Mouse (Mus musculus): ENCODE results near the gene 9930111J21Rik2. TPM values are rescaled to one million over a fixed set of nuclear protein-coding genes. Genes with fewer than 3 reads are reported as not detected.
"Not testable (repeated sequence)": the region's sequence is repeated elsewhere in the genome, so short reads cannot be mapped to it uniquely, and the experiment has no call there.

The 9930111J21Rik2 gene
- polyA plus RNA-seq, 1 experiment from 2014 or later: 0.83 TPM

- Histone ChIP-seq H3K4me2 (no peak overlapping the region), H3K4me1 (no peaks in the 10 kb centered on the region), H3K4me3 (no peak overlapping the region), H3K27ac (no peak overlapping the region), H3K9ac (no peak overlapping the region), H3K9me3 (no peaks in the 10 kb centered on the region), H3K27me3 (no peaks in the 10 kb centered on the region), H3K36me3 (no peaks in the 10 kb centered on the region)
- WGBS: 93% methylated on average over 1 of the region's 1 CpGs
- no peak for ATAC-seq (ENCODE audit: insufficient number of reproducible peaks, low FRiP score, low TSS enrichment, low read depth)
These were observed 17.3 kb upstream of the 9930111J21Rik2 start for GRCm38 (mm10) chr11:49068358-49068757.

GRCm38 (mm10) chr11:49063713-49064469 is 12.8 kb upstream of the 9930111J21Rik2 start, which contains the start of gene Tgtp2:
Tgtp2 (minus strand) TSS chr11:49064206.
- not testable (repeated sequence) for H3K4me1 ChIP-seq; H3K4me3 ChIP-seq; H3K9me3 ChIP-seq; H3K27me3 ChIP-seq; H3K4me2 ChIP-seq; ATAC-seq (ENCODE audit: insufficient number of reproducible peaks, low FRiP score, low TSS enrichment, low read depth); H3K36me3 ChIP-seq; H3K27ac ChIP-seq; H3K9ac ChIP-seq
- 74% methylated on average over 5 of the region's 5 CpGs for WGBS

DNA sequence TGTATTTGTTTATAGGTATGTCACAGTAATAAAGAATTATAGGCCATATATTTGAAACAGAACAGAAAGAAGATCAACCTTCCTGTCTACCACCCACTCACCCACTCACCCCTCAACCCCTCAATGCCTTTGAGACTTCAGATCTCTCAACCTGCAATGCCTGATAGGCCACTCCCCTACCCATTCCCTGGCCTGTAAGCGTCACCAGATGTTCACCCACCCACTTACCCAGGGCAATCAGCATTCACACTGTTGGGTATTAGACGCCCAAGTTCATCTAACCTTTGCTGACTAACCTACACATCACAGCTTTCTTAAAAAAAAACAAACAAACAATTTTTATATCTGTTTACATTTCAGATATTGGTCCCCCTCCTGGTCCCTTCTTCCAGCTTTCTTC is 10.8 kb upstream of the 9930111J21Rik2 start:
- not testable (repeated sequence) for ATAC-seq (ENCODE audit: insufficient number of reproducible peaks, low FRiP score, low TSS enrichment, low read depth); H3K4me1 ChIP-seq; H3K4me3 ChIP-seq; H3K9ac ChIP-seq; H3K4me2 ChIP-seq; H3K36me3 ChIP-seq; H3K9me3 ChIP-seq; H3K27me3 ChIP-seq; H3K27ac ChIP-seq
- 63% methylated on average over 2 of the region's 2 CpGs for WGBS

DNA sequence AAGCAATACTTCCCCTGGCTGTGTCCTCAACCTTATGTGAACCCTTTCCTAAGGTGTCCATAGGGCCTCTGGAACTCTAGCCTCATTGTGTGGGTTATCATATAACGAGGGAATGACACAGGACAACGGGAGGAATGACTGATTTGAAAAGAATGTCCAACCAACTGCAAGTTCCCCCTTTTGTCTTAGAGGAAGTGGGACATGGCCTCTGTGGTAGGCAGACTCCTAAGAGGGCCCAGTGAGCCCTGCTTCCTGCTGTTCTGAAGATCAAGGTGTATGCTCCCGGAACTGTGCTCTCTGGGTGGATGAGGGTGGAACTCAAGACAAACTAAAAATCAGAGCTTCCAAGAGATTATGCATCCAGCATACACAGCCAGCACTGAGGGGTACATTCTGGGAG is 9.0 kb upstream of the 9930111J21Rik2 start:
- H3K4me1 ChIP-seq; H3K9ac ChIP-seq; H3K9me3 ChIP-seq; H3K36me3 ChIP-seq; H3K4me2 ChIP-seq; H3K27ac ChIP-seq; H3K27me3 ChIP-seq; H3K4me3 ChIP-seq; ATAC-seq (ENCODE audit: insufficient number of reproducible peaks, low FRiP score, low TSS enrichment, low read depth): not testable (repeated sequence)
- 61% methylated on average over 2 of the region's 3 CpGs for WGBS

- H3K27me3 ChIP-seq; ATAC-seq (ENCODE audit: insufficient number of reproducible peaks, low FRiP score, low TSS enrichment, low read depth); H3K4me1 ChIP-seq; H3K27ac ChIP-seq; H3K36me3 ChIP-seq; H3K9me3 ChIP-seq; H3K4me3 ChIP-seq; H3K9ac ChIP-seq; H3K4me2 ChIP-seq: not testable (repeated sequence)
- no CpG with 5 or more reads among the region's 5 CpGs for WGBS
These were observed 852 bp upstream of the 9930111J21Rik2 start for GRCm38 (mm10) chr11:49051894-49052293.

DNA sequence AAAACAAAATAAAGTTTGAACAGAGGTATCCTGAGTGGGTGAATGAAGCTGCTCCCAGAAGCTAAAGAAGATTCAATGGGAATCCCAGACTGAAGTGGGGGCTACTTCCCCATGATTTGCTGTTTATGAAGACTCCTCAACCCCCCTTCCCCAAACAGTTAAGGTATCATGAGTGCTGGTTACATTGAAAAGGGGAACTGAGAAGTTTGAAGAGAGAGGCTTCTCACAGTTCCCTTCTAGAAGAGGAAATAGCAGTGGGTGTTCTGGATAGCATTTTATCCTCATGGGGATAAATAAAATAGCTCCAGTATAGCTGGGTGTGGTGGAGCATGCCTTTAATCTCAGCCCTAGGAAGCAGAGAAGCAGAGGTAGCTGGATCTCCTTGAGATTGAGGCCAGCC is 978 bp downstream of the 9930111J21Rik2 start:
- H3K4me2 ChIP-seq; H3K9me3 ChIP-seq; H3K4me1 ChIP-seq; H3K36me3 ChIP-seq; ATAC-seq (ENCODE audit: insufficient number of reproducible peaks, low FRiP score, low TSS enrichment, low read depth); H3K4me3 ChIP-seq; H3K9ac ChIP-seq; H3K27me3 ChIP-seq; H3K27ac ChIP-seq: not testable (repeated sequence)

GRCm38 (mm10) chr11:49012074-49012473 is 39.0 kb downstream of the 9930111J21Rik2 start:
- H3K9ac ChIP-seq; H3K4me3 ChIP-seq; H3K27me3 ChIP-seq; H3K9me3 ChIP-seq; H3K4me2 ChIP-seq; H3K4me1 ChIP-seq; H3K27ac ChIP-seq; ATAC-seq (ENCODE audit: insufficient number of reproducible peaks, low FRiP score, low TSS enrichment, low read depth); H3K36me3 ChIP-seq: not testable (repeated sequence)

GRCm38 (mm10) chr11:49006785-49007184 is 44.3 kb downstream of the 9930111J21Rik2 start:
- not testable (repeated sequence) for H3K27me3 ChIP-seq; H3K4me3 ChIP-seq; H3K4me2 ChIP-seq; H3K36me3 ChIP-seq; H3K27ac ChIP-seq; H3K9me3 ChIP-seq; H3K9ac ChIP-seq; ATAC-seq (ENCODE audit: insufficient number of reproducible peaks, low FRiP score, low TSS enrichment, low read depth); H3K4me1 ChIP-seq
- WGBS: 43% methylated on average over 1 of the region's 1 CpGs

DNA sequence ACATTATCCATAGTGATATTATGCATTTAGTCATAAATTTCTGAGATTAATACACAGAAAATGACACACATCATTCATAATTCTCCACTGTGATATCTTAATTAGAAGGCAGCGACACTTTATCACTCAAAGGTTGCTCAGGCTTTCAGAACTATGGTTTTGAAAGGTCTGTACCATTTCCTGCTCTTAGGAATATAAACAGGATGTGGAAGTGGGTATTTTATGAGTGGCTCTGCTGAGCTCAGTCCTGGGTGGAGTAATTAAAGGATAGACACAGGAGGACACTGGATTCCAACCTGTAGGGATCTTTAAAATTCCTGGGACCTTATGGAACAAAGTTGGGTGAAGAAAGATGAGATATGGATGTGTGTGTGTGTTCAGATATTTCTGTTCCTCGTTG is 44.7 kb downstream of the 9930111J21Rik2 start:
- H3K27ac ChIP-seq; H3K27me3 ChIP-seq; H3K4me3 ChIP-seq; H3K36me3 ChIP-seq; H3K4me1 ChIP-seq; H3K4me2 ChIP-seq; ATAC-seq (ENCODE audit: insufficient number of reproducible peaks, low FRiP score, low TSS enrichment, low read depth); H3K9ac ChIP-seq; H3K9me3 ChIP-seq: not testable (repeated sequence)
- 68% methylated on average over 2 of the region's 2 CpGs for WGBS

GRCm38 (mm10) chr11:49000411-49000810 is 50.6 kb downstream of the 9930111J21Rik2 start:
- not testable (repeated sequence) for ATAC-seq (ENCODE audit: insufficient number of reproducible peaks, low FRiP score, low TSS enrichment, low read depth); H3K4me1 ChIP-seq; H3K27me3 ChIP-seq; H3K9me3 ChIP-seq; H3K27ac ChIP-seq; H3K9ac ChIP-seq; H3K4me3 ChIP-seq; H3K36me3 ChIP-seq; H3K4me2 ChIP-seq
- WGBS: 63% methylated on average over 1 of the region's 1 CpGs

DNA sequence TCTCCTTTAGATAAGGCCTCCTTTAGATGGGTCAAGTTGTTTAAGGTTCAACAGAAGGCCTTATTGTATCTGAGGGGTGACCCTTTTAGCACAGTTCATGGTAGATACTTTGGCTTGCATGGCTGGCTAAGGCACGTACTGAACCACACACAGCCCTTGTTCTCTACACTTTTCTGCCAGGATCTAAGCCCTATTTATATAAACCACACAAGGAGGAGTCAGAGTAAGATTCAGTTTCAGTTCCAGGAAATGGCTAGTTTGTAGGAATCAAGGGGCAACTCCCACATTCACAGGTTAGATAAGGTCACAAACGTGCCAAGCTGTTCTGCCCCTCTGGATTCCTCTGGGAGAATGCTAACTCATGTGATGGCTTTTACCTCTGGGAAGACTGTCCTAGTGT is 57.0 kb downstream of the 9930111J21Rik2 start, which contains the start of gene Tgtp1:
Gene Tgtp1 (minus strand): TSS at position 155 of the 400 bp plus-strand sequence.
- 55% methylated on average over 2 of the region's 2 CpGs for WGBS
- H3K27me3 ChIP-seq; H3K9ac ChIP-seq; H3K4me2 ChIP-seq; H3K36me3 ChIP-seq; H3K27ac ChIP-seq; H3K4me1 ChIP-seq; H3K9me3 ChIP-seq; H3K4me3 ChIP-seq; ATAC-seq (ENCODE audit: insufficient number of reproducible peaks, low FRiP score, low TSS enrichment, low read depth): not testable (repeated sequence)

DNA sequence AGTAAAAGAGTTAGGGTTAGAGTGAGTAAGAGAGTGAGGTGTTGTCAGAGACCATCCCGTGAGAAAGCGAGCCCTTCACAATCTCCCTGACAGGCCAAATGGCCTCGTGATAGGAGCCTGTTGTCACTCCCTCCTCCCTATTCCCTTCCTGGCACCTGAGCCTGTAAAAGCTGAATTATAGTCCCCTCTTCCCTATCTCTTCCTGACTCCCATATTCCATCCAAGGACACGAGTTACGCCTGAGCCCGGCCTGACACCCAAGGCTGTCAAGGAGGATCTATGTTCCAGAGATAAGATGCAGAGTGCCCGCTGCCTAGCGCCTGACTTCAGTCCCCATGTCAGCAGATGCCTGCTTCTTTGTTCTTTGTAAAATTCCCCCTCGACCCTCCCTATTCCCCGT is 57.7 kb downstream of the 9930111J21Rik2 start:
- H3K4me1 ChIP-seq; H3K36me3 ChIP-seq; H3K4me2 ChIP-seq; H3K9ac ChIP-seq; H3K4me3 ChIP-seq; ATAC-seq (ENCODE audit: insufficient number of reproducible peaks, low FRiP score, low TSS enrichment, low read depth); H3K27ac ChIP-seq; H3K27me3 ChIP-seq; H3K9me3 ChIP-seq: not testable (repeated sequence)
- 23% methylated on average over 10 of the region's 10 CpGs for WGBS

All from limb, embryonic 15.5 days (tissue).